Mouse (Mus musculus) frontal cortex, postnatal 25 days (tissue): ENCODE data around the gene Coro7.
A peak's percentile ranks its signal among the peaks of the same experiment; 100 is the strongest.

Experiments used
- DNase-seq, 2 experiments: peaks; one replicate each; pipeline ENCODE4 v3.0.0; 2022; ENCODE audit warnings: low spot score in 2 of 2

Gene Coro7

DNA sequence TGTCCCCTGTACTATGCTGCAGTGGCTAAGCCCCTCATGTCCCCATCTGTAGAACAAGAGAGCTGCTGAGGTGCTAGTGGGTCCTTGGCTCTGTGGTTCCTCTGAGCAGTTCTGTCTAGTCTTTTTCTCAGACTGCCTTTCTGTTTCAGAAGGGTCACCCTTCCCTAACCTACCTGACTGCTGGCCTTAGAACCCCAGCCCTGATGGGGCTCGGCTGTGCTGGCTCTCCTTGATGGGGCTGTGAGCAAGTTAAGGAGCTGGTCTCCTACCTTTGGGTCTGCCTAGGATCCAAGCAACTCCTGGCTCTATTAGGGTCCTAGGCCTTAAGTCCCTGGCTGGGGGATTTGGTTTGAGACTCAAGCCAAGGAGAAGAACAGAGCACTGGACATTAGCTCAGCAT lies 64.3 kb downstream of the Coro7 start:
- no peak for DNase-seq

DNA sequence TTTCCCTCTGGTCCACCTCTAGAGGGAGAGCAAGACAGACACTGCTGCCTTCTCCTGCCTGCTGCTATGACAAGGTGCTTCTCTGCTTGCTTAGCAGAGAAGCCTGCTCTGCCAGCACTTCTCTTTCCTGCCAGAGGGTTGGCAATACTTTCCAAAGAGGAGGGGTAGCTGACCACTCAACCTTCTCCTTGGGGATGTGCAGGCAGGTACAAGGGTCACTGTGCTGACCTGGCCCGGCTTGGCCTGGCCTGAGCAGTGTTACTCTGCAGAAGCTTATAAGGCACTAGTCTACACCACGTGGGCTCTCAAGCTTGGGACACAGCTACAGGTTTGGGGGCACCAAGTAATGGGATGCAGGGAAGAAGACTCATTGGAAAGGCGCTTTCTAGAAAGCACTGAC lies 64.9 kb downstream of the Coro7 start:
- no peak for DNase-seq

DNA sequence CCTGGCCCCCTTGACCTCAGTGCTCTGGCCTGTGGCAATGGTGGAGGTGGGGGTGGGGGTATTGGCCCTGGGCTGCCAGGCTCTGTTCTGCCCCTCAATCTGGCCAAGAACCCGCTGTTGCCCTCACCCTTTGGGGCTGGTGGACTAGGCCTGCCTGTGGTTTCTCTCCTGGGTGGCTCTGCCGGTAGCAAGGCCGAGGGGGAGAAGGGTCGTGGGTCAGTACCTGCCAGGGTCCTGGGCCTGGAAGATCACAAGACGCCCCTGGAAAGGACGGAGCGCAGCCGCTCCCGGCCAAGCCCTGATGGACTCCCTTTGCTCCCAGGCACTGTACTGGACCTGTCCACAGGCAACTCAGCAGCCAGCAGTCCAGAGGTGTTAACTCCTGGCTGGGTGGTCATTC lies 65.8 kb downstream of the Coro7 start:
- no peak for DNase-seq

DNA sequence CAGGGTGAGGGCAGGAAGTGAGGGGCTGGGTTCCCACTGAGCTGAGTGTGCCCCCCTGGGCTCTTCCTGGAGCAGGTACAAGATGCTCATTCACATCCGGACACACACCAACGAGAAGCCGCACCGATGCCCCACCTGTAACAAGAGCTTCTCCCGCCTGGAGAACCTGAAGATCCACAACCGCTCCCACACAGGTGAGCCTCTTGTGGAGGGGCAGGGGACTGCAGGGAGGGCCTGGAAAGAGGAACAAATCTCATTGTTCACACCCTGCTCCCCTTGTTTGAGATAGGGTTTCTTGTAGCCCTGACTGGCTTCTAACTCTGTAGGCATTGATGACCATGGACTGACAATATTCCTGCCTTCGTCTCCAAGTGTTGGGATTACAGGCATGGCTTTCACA lies 67.9 kb downstream of the Coro7 start:
- DNase-seq = no peak

DNA sequence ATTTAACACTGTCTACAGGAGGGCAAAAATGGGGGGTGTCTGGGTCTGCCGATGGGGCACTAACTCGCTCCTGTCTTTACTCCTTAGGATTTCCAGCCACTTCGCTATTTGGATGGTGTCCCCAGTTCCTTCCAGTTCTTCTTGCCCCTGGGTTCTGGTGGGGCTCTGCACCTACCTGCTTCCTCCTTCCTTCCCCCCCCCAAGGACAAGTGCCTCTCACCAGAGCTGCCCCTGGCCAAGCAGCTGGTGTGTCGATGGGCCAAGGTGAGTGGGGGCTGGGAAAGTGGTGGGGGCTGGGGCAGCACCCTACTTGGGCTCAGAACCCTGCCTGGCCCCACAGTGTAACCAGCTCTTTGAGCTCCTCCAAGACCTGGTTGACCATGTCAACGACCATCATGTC lies 68.4 kb downstream of the Coro7 start:
- DNase-seq = no peak

DNA sequence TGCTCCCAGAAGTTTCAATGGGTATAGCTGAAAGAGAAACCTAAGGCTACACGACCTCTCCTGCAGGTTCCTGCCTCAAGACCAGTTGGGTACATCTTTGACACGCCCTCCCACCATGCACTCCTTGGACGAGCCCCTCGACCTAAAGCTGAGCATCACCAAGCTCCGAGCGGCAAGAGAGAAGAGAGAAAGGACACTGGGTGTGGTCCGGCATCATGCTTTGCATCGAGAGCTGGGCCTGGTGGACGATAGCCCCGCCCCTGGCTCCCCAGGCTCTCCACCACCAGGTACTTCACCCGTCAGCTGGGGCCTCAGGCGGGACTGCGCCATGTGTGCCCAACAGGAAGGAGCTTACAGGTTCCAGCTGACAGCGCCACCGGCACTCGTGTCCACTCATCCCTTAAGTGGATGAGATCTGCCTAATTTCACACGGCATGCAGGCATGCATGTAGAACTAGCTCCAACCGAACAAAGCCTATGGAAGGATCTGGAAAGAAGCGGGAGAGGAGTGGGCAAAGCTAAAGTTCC lies 71.0 kb downstream of the Coro7 start:
- DNase-seq = no peak

DNA sequence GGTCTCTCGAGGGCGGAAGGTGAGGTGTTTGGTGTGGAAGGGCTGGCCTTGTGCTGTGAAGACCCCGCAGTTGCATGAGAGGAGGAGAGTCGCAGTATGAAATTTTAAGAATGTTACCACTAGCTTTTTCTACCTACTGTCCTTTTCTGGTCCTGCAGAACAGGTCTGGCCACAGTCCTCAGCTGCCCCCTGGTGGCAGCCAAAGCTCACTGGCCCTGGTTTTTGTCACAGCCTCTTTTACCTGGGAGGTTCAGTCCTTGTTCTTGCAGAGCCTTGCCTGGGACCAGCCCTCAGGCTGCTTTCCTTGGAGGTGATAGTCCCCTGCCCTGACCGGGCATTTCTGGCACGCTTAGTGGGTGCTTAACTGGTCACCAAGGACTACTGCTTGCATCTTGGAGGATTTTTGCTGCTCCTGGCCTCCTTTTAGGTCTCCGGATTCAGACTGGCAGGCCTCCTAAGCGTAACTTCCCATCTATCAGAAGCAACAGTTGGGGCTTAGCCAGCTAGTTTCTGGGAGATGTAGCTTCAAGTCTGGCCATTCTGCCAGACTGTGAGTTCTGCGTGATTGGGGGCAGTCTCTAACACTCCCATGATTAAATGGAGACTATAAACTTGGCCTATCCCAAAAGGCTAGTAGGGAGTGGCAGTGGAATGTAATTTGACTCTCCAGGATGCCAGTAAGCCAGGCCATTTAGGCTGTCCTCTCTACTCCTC lies 71.6 kb downstream of the Coro7 start:
- peak; percentile 54 to 76 for DNase-seq

DNA sequence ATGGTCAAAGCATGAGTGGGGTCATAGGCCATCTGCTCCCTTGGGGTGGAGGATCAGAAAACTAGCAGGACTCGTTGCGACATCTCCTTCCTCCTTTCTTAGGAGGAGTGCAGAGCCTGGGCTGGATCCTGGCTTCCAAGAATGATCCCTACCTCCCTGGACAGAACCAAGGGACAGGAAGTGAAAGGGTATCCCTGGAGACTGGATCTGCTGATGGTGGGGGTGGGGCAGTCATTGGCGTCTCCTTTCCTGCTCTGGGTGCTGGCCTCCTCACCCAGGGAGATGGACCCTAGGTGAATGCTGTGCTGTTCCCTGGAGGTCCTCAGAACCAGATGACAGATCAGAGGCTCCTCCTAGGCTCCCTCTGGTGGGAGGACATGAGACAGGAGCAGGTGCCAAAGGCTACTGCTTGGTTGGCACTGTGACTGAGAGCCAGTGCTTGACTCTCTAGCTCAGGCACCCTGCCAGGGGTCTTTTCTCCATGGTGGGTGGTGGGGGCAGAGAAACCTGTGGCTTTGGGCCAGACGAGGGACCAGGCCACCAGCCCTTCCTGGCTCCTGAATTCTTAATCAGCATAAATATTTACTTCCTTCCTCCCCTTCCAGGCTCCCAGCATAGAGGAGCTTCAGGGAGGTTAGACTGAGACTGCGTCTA lies 73.0 kb downstream of the Coro7 start:
- no peak for DNase-seq

DNA sequence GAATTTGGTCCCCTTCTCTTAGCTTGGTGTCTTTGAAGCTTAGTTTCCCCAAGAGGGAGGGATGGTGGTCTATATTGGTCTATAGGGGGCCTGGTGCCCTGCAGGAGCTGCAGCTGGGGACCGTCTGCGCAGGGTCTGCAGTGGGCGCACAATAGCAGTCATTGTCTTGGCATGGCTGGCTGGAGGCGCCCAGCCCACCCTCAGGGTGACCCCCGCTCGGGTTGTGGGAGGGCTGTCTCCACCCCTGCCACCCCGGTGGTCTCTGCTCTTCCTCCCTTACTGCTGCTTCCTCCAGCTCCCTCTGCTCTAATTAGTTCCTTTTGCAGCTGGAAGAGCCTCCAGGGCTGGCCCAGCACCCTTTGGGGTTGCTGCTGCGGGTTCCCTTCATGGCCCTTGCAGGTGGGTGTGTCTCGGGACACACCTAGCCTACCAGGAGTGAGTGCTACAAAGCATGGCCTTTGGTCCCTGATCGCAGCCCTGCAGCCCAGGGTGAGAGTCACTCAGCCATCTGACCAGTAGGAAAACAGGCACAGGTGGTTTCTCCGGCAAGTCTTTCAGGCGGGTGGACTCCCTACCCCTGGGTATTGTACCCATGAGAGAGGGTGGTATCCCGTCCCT lies 74.0 kb downstream of the Coro7 start:
- DNase-seq = no peak

DNA sequence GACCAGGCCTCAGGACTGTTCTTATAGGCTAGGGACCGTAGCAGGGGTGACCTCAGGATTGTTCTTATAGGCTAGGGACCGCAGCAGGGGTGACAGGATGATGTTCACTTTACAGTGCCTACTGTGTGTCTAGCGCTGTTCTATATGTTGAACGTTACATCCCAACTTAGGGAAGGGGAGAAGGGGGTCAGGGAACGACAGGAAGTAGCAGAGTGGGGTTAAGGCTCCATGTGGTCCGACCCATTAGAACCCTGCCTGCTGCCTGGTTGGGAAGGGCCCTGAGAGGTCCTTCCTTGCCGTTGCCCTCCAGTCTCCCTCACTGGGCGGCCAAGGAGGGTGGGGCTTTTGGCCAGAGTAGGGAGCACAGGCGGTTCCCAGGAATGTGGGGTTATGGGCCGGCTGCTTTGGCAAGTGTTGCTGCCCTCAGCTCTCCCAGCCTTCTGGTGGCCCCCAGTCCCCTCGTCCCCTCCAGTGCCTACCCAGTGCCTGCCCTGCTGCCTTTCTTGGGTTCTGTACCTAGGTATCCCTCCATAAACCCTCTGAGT lies 75.2 kb downstream of the Coro7 start:
- DNase-seq = no peak

DNA sequence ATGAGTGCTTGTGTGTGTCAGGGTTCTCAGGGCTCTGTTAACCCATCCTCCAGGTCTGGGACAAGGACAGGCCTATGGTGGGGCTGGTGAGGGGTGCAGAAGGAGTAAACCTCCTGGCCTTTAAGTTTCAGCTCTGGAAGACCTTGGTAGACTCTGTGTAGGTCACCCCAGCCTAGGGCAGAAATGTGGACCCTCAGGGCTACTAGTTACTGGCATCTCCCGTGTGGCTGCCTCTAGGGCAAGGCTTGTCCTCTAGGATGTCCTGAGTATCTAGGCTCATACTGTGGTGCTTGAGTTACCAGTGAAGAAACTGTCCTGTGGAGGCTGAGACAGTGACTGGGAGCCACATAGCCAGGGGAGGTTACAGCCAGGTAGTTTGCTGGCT lies 76.1 kb downstream of the Coro7 start:
- DNase-seq = no peak

DNA sequence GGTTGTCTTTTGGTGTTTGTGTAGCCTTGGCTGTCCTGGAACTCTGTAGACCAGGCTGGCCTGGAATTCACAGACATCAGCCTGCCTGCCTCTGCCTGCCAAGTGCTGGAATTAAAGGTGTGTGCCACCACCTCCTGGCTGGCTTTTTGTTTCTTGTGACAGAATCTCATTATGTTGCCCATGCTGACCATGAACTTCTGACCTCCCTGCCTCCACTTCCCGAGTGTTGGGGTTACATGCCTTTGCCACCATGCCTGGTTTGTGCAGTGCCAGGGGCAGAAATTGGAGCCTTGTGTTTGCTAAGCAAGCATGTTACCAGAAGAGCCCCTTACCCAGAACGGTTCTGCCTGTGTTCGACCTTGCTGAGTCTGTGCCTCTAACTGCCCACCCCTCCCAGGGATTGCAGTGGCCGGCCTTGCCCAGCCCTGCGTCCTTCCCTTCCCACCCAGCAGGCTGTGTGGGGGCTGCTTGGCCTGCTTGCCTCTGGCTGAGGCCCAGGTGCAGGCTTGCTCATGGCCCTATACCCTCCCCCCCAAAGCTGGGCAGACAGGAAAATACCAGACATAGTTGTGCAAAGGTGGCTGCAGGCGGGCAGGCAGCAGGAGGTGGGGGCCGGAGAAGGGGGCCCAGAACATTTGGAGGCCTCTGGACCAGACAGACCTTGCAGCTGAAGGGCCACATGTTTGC lies 76.7 kb downstream of the Coro7 start:
- DNase-seq = no peak

DNA sequence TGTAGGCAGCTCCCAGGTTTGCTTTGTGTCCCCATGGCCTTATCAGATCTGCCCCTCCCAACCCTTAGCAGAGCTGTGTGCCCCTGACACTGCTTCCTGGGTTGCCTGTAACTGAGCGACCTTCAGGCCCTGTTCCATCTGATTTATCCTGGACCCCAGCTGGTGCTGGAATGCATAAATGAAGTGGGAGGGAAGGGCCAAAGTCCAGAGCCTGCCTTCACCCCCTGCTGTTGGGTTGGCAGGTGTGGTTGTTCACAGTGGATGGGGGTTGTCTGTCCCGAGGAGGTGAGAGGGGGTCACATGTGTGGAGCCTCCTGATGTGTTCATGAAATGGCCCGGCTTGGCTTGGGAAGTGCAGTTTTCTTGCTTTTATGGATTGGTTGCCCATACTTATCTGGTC lies 77.4 kb downstream of the Coro7 start:
- no peak for DNase-seq

DNA sequence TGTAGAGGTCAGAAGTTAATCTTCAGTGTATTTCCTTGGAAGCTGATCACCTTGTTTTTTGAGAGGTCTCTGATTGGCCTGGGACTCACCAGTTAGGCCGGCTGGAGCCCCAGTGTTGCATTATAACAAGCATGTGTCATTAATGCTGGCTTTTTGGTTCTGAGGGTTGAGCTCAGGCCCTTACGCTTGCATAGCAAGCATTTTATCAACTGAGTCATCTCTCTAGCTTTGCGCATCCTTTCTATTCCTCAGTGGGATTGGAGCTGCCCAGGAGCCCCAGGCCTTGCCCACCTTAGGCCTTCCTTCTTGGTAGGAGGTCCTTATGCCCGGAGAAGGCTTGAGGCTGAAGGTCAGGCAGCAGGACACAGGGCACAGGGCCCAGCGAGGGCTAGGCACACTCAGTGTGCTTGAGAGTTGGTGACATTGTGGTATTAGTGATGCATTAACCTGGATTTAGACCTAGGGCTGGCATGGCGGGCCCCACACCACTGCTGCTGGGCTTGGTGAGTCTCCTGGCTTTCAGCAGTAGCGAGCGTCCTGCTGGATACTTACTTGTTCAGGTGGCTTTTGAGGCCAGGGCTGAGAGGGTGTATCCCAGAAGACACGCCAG lies 78.8 kb downstream of the Coro7 start:
- DNase-seq = no peak

DNA sequence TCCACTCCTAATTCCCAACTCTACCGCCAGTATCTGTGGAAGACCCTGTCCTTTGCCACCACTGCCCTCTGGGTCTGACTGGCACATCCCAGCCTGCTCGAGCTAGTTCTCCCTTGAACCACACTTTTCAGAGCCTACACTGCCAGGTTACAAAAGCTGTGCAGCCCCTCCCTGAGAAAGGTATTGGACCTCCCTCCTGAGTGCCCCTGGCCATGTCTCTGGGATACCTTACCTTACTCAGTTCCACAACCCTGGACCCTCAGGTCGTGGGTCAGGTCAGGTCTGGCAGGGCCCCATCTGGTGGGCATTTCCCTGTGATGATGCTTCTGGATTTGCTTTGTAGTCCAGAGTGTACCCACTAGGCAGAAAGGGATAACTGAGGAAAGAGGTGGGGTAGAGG lies 80.0 kb downstream of the Coro7 start:
- no peak for DNase-seq

DNA sequence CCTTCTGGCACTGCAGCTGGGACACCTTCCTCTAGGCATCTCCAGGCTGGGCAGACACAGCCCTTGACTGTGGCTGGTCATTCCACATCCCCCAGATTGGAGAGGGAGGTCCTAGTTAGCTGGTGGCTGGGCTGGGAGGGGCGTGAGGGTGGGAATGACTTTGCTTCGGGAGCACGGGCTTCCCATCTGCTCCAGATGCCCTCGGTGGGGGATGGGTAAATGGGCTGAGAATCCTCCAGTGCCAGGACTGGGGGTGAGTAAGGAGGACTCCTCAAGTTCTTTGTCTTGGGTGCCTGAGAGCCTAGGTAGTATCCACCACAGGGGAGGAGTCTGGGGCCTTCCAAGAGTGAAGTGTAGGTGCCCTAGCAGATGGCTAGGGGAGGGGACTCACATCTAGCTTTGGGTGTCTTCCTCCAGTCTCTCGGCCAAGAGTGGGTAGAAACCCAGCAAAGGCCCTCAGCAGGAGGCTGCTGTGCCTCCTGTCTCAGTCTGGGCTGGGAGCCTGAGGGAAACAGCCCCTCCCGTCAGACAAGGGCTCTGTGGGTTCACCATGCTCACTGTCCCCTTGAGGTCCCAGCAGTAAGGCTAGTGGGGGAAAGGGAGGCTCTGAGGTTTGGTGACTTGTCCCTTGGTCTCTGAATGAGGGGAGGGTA lies 80.6 kb downstream of the Coro7 start:
- DNase-seq = no peak

DNA sequence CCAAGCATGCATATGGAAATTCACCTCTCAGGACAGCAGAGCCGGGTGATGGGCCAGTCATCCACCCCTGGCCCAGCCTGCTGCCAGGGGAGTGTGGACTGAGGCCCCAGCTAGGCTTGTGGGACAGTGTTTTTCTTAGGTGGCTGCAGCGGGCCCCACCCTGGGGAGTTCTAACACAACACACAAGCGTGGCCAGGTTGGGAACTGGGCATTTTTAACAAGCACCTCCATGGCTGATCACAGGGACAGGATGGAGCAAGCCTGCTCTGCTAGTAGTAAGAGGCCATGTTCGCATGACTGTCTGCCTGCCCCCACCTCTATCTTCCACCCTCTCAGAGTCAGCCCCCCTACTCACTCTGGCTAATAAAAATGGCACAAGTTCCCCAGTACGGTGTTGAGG lies 81.5 kb downstream of the Coro7 start:
- no peak for DNase-seq

DNA sequence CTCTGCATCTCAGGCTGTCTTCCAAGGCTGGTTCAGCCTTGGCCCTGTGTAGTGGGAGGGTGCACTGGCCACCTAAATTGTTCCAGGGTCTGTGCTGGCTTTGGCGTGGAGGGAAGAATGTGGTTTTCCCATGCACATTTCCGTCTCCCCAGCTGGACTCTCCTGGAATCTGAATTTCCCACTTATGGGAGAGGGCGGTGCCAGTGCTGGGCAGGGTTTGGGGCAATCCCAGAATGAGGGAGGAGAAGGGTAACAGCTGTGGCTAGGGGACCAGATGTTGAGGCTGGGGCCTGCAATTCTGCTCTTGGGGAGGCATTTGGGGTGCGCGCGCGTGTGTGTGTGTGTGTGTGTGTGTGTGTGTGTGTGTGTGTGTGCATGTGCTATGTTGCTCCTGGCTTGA lies 82.3 kb downstream of the Coro7 start:
- no peak for DNase-seq

DNA sequence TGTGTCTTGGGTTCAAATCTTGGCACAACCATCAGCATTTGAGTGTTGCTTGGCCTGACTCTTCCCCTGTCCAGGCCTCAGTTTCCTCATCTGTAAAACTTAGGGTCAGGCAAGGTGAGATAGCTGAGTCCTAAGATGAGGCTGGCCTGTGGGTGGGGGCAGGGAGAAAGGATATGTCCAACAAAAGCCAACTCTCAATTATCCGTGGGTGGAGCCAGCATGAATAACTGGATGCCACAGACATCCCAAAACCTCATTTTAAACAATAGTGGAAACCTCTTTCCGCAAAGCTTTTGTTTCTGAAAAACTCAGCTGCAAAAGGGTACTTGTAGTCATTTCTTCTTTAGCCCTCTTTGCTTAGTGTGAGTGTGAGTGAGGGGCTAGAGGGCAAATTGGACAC lies 82.7 kb downstream of the Coro7 start:
- no peak for DNase-seq

DNA sequence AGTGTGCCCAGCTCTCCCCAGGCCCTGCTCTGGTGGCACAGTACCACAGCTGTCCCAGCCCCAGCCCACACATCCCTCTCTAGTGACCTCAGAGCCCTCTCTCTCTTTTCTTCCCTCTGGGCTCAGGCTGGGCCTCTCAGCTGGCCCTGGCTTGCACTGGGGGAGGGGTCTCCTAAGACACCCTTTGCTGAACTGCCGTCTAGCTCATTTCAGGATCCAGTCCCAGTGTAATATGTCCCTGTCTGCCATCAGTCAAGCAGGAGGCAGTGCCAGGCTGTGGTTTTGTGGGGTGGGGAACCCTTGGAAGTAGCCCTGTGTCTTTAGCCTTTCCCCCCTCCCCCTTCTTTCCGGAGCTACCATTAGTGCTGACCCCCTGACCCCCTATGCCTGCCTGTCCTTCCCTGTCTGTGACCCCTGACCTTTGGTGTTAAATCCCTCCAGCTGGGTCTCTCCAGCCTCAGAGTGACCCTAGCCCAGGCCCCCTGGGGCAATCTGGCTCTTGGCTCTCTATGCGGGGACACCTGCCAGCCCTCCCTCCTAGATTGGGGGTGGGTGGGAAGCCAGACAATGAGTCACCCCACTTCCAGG lies 83.3 kb downstream of the Coro7 start:
- DNase-seq = no peak

DNA sequence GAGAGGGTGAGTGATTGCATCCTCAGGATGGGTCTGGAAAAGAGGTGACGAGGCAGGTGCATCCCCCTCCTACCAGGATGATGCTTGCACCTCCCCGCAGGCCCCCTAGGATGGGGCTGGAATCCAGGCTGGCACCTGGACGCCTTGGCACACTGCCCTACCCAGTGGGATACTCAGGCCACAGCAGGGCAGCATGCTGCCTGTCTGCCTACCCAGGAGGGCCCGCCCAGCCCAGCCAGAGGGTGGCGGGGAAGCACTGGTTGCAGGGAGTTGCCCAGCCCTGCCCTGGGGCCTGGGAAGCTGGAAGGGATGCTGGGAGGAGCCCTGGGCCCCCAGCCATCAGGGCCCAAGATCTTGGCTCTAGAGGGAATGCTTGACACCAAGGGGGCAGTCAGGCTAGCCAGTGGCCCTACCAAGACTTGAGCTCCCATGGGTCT lies 84.0 kb downstream of the Coro7 start:
- no peak for DNase-seq
